Mouse (Mus musculus) liver, embryonic 15.5 days (tissue): ENCODE measurements around the gene Vsig10. TPM values are rescaled to one million over a fixed set of nuclear protein-coding genes. Genes with fewer than 3 reads are reported as not detected.
"Not testable (repeated sequence)": the region's sequence is repeated elsewhere in the genome, so short reads cannot be mapped to it uniquely, and the experiment has no call there.

Source experiments
- ATAC-seq: fragments of 200-750 bp; cut with Nextera tagmentation; 2 replicates; pipeline ENCODE4 v1.8.0; 2017; ENCODE audit warnings: moderate number of reproducible peaks, mild to moderate bottlenecking, moderate library complexity; ENCODE audit not compliant: insufficient read depth
- H3K27ac ChIP-seq: fragments of 300-500 bp; sonication (generic); replicated peaks from 2 replicates; pipeline ENCODE4 v1.5.1; 2015; ENCODE audit warnings: mild to moderate bottlenecking, inconsistent platforms
- H3K27me3 ChIP-seq: fragments of 300-500 bp; sonication (generic); 2 replicates; pipeline ENCODE4 v1.6.1; 2015; ENCODE audit warnings: mild to moderate bottlenecking, inconsistent platforms
- H3K36me3 ChIP-seq: fragments of 300-500 bp; sonication (generic); replicated peaks from 2 replicates; pipeline ENCODE4 v1.6.1; 2015; ENCODE audit warnings: moderate library complexity, mild to moderate bottlenecking, inconsistent platforms
- H3K4me1 ChIP-seq: fragments of 300-500 bp; sonication (generic); replicated peaks from 2 replicates; pipeline ENCODE4 v1.6.1; 2015; ENCODE audit warnings: inconsistent platforms
- H3K4me2 ChIP-seq: fragments of 300-500 bp; sonication (generic); 2 replicates; pipeline ENCODE4 v1.6.1; 2015; ENCODE audit warnings: moderate library complexity, mild to moderate bottlenecking, inconsistent platforms
- H3K4me3 ChIP-seq: fragments of 300-500 bp; sonication (generic); replicated peaks from 2 replicates; pipeline ENCODE4 v1.5.1; 2015; ENCODE audit warnings: mild to moderate bottlenecking, inconsistent platforms
- H3K9ac ChIP-seq: fragments of 300-500 bp; sonication (generic); 2 replicates; pipeline ENCODE4 v1.6.1; 2015; ENCODE audit warnings: moderate library complexity, mild to moderate bottlenecking, inconsistent platforms
- H3K9me3 ChIP-seq: fragments of 300-500 bp; sonication (generic); replicated peaks from 2 replicates; pipeline ENCODE4 v1.6.1; 2016; ENCODE audit warnings: inconsistent platforms
- WGBS: fragments of 180-500 bp; shearing (Covaris S2); methylation state at CpG from one replicate; pipeline ENCODE4 v1.1.7; 2015; ENCODE audit warnings: mixed read lengths; ENCODE audit not compliant: insufficient replicate concordance; 5-methylcytosine and 5-hydroxymethylcytosine counted together
- polyA plus RNA-seq: library from polyadenylated mRNA; unstranded; fragments of >200 nt; fragmentation: Nextera tagmentation; extraction: Ambion mirVana; gene quantifications from 2 replicates; pipeline ENCODE4 v1.2.1, GENCODE M21; 2015

The Vsig10 gene
- polyA plus RNA-seq, 1 experiment from 2014 or later: 1.4 TPM

GRCm38 (mm10) chr5:117338503-117338902 is 19.6 kb downstream of the Vsig10 start:
- Histone ChIP-seq H3K4me2 (0 out of 2 replicates have a peak overlapping the region, but pooled peaks have one; percentile 5), H3K4me3 (no peak overlapping the region), H3K27me3 (no peaks in the 10 kb centered on the region), H3K9me3 (0 out of 2 replicates have a peak, but pooled peaks cover 3% of the 10 kb centered on the region), H3K9ac (no peak overlapping the region), H3K36me3 (no peaks in the 10 kb centered on the region; the same call in 1 of the 2 replicates), H3K4me1 (peaks cover 23% of the 10 kb centered on the region; the same call in 1 of the 2 replicates), H3K27ac (peak overlapping the region; percentile 19; the same call in 1 of the 2 replicates)
- ATAC-seq: peak; percentile 58
- 35% methylated on average over 8 of the region's 8 CpGs for WGBS

DNA sequence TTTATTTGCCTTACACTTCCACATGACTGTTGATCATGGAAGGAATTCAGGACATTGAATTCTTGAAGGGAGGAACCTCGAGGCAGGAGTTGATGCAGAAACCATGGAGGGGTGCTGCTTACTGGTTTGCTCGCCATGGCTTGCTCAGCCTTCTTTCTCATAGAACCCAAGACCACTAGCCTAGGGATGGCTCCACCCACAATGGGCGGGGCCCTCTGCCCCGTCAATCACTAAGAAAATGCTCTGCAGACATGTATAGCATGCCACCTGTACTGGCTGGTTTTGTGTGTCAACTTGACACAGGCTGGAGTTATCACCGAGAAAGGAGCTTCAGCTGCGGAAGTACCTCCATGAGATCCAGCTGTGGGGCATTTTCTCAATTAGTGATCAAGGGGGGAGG is 21.2 kb downstream of the Vsig10 start:
- Histone ChIP-seq H3K9ac (no peak overlapping the region), H3K27ac (no peak overlapping the region), H3K9me3 (0 out of 2 replicates have a peak, but pooled peaks cover 3% of the 10 kb centered on the region), H3K4me3 (no peak overlapping the region), H3K36me3 (no peaks in the 10 kb centered on the region), H3K4me1 (peaks cover 23% of the 10 kb centered on the region; the same call in 1 of the 2 replicates), H3K4me2 (no peak overlapping the region), H3K27me3 (no peaks in the 10 kb centered on the region)
- ATAC-seq: no peak
- WGBS: 59% methylated on average over 6 of the region's 6 CpGs

- H3K9ac ChIP-seq: no peak overlapping the region
- ATAC-seq: no peak
- no peaks in the 10 kb centered on the region for H3K36me3 ChIP-seq
- 38% methylated on average over 6 of the region's 6 CpGs for WGBS
- H3K4me1 ChIP-seq: peaks cover 22% of the 10 kb centered on the region; the same call in 1 of the 2 replicates
- 0 out of 2 replicates have a peak, but pooled peaks cover 2% of the 10 kb centered on the region for H3K9me3 ChIP-seq
- no peaks in the 10 kb centered on the region for H3K27me3 ChIP-seq
- H3K4me3 ChIP-seq: no peak overlapping the region
- H3K27ac ChIP-seq: no peak overlapping the region
- no peak overlapping the region for H3K4me2 ChIP-seq
Observed at GRCm38 (mm10) chr5:117341896-117342295, 23.0 kb downstream of the Vsig10 start.

- H3K27me3 ChIP-seq, ATAC-seq, H3K9me3 ChIP-seq, H3K36me3 ChIP-seq, H3K4me2 ChIP-seq, H3K4me1 ChIP-seq, H3K9ac ChIP-seq, H3K4me3 ChIP-seq, H3K27ac ChIP-seq: not testable (repeated sequence)
- 63% methylated on average over 5 of the region's 5 CpGs for WGBS
Observed at GRCm38 (mm10) chr5:117344496-117344895, 25.6 kb downstream of the Vsig10 start.

DNA sequence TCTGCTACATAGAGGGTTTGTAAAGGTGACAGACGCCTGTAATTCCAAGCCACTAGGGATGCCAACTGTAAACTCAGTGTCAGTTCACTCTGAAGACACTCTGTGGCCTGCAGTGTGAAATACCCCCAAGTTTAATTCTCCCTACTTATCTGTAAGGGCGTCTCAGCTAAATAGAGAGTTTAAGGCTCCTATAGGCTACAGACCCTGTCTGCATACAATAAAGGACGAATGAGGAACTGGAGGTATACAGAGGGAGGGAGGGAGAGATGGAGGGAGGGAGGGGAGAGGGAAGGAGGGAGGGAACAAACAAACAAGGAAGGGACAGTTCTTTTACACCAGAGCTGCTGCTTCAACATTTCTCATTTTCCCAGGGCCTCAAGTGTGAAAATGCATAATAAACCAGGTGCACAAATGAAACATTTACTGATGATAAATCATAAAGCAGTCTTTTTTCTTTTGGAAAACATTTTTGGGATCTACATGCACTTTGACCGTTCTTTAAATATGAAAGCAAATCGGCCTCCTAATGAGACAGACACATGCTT is 26.6 kb downstream of the Vsig10 start:
- Histone ChIP-seq H3K4me3 (no peak overlapping the region), H3K27me3 (no peaks in the 10 kb centered on the region), H3K9ac (no peak overlapping the region), H3K4me2 (no peak overlapping the region), H3K9me3 (no peaks in the 10 kb centered on the region), H3K27ac (no peak overlapping the region), H3K36me3 (no peaks in the 10 kb centered on the region), H3K4me1 (peaks cover 7% of the 10 kb centered on the region)
- no peak for ATAC-seq
- WGBS: 53% methylated on average over 5 of the region's 5 CpGs

DNA sequence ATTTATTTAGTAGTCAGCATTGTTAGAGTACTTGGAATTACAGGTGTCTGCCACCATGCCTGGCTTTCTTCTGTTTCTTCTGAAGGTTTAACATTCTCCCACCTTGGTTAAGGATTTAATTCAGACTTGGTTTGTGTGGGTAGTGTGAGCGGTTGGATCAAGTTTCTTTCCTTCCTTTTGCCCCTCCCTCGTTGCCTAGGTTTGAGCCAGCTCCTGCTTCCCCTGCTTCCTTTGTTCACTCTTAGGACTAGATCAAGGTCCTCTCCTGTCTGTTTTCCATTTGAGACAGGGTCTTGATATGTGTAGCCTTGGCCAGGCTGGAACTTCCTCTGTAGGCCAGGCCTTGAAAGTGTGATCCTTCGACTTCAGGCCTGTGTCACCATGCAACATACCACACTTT is 27.4 kb downstream of the Vsig10 start:
- WGBS: 36% methylated on average over 3 of the region's 3 CpGs

DNA sequence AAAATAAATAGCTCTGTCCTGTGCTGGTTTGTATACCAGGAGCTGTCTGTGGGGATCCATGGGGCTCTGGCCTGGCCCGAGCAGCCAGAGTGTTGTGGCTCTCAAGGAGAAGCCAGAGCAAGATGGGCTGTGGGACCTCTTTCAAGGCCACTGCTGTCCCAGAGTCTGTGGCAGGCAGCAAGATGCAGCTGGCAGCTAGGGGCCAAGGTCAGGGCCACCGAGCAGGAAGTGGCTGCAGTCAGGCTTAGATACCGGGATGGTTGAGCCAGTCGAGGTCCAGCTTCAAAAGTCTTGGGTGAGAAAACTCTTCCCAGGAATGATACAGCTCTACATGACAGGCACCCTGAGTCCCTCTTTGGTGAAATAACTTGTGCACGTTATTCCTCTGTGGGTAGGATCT is 28.1 kb downstream of the Vsig10 start:
- 55% methylated on average over 5 of the region's 5 CpGs for WGBS
- peaks cover 7% of the 10 kb centered on the region for H3K4me1 ChIP-seq
- ATAC-seq: no peak
- no peak overlapping the region for H3K4me3 ChIP-seq
- no peak overlapping the region for H3K4me2 ChIP-seq
- H3K27ac ChIP-seq: no peak overlapping the region
- H3K27me3 ChIP-seq: 0 out of 2 replicates have a peak, but pooled peaks cover 3% of the 10 kb centered on the region
- no peaks in the 10 kb centered on the region for H3K9me3 ChIP-seq
- H3K36me3 ChIP-seq: no peaks in the 10 kb centered on the region
- no peak overlapping the region for H3K9ac ChIP-seq

More for the DNA sequence above, 27.4 kb downstream of the Vsig10 start:
- Histone ChIP-seq H3K27me3 (no peaks in the 10 kb centered on the region), H3K36me3 (no peaks in the 10 kb centered on the region), H3K4me3 (no peak overlapping the region), H3K4me2 (no peak overlapping the region), H3K9ac (no peak overlapping the region), H3K4me1 (peaks cover 7% of the 10 kb centered on the region), H3K9me3 (no peaks in the 10 kb centered on the region), H3K27ac (no peak overlapping the region)
- no peak for ATAC-seq

DNA sequence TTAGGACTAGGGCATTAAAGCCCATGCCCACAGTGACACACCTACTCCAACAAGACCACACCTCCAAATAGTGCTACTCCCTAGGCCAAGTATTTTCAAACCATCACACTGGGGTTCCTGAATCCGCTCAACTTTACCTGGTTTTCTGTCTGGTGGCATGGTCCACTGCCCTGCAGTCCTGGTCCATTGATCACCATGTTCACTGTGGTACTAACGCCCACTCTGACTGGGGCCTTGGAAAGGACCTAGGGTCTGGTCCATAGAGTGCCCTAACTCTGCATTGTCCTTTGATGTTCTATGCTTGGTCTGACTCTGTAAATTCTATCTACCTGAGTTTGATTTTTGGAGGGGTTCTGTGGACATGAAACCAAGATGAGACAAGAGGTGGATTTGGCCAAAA is 29.0 kb downstream of the Vsig10 start:
- peaks cover 7% of the 10 kb centered on the region for H3K4me1 ChIP-seq
- H3K27me3 ChIP-seq: peaks cover 10% of the 10 kb centered on the region; the same call in 1 of the 2 replicates
- 82% methylated on average over 2 of the region's 2 CpGs for WGBS
- H3K9ac ChIP-seq: no peak overlapping the region
- H3K27ac ChIP-seq: no peak overlapping the region
- H3K4me3 ChIP-seq: no peak overlapping the region
- no peaks in the 10 kb centered on the region for H3K36me3 ChIP-seq
- ATAC-seq: no peak
- peak overlapping the region; percentile 27; the same call in 1 of the 2 replicates for H3K4me2 ChIP-seq
- no peaks in the 10 kb centered on the region for H3K9me3 ChIP-seq

DNA sequence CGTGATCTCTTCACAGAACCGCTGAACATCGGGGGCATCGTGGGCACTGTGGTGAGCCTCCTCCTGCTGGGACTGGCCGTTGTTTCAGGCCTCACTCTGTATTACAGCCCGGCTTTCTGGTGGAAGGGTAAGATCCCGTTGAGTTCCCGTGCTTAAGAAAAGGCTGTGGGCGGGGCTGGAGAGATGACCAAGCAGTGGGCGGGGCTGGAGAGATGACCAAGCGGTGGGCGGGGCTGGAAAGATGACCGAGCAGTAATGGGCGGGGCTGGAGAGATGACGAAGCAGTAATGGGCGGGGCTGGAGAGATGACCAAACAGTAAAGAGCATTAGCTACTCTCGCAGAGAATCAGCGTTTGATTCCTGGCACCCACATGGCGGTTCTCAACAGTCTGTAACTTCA is 29.4 kb downstream of the Vsig10 start:
- WGBS: 36% methylated on average over 19 of the region's 19 CpGs
- Histone ChIP-seq H3K27me3 (peaks cover 14% of the 10 kb centered on the region), H3K9ac (no peak overlapping the region), H3K4me1 (peaks cover 7% of the 10 kb centered on the region), H3K4me3 (no peak overlapping the region), H3K4me2 (peak overlapping the region; percentile 27; the same call in 1 of the 2 replicates), H3K36me3 (no peaks in the 10 kb centered on the region), H3K27ac (no peak overlapping the region), H3K9me3 (no peaks in the 10 kb centered on the region)
- ATAC-seq: no peak; the same call in 1 of the 2 replicates

DNA sequence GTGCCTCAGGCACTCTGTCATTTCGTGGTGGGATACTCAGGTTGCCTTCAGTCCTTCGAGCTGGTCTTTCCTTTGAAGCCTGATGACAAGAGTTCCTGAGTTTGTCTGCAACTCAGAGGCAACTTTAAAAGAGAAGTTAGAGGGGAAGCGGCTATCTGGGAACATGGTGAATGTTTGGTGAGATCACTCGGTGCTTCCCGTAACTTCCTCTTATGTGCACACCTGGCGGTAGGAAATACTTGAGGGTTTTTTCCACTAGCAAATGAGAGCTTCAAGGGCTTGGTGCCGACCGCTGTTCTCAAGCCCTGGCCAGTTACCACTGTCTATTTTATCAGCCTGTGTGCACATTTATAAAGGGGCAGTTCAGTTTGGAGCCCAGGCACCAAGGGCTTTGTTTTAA is 35.2 kb downstream of the Vsig10 start:
- WGBS: 17% methylated on average over 8 of the region's 8 CpGs
- H3K36me3 ChIP-seq: no peaks in the 10 kb centered on the region
- H3K4me1 ChIP-seq: peaks cover 25% of the 10 kb centered on the region
- no peak overlapping the region for H3K9ac ChIP-seq
- no peak overlapping the region for H3K4me3 ChIP-seq
- no peaks in the 10 kb centered on the region for H3K9me3 ChIP-seq
- no peak overlapping the region for H3K27ac ChIP-seq
- H3K27me3 ChIP-seq: peaks cover 54% of the 10 kb centered on the region
- no peak for ATAC-seq
- no peak overlapping the region for H3K4me2 ChIP-seq

DNA sequence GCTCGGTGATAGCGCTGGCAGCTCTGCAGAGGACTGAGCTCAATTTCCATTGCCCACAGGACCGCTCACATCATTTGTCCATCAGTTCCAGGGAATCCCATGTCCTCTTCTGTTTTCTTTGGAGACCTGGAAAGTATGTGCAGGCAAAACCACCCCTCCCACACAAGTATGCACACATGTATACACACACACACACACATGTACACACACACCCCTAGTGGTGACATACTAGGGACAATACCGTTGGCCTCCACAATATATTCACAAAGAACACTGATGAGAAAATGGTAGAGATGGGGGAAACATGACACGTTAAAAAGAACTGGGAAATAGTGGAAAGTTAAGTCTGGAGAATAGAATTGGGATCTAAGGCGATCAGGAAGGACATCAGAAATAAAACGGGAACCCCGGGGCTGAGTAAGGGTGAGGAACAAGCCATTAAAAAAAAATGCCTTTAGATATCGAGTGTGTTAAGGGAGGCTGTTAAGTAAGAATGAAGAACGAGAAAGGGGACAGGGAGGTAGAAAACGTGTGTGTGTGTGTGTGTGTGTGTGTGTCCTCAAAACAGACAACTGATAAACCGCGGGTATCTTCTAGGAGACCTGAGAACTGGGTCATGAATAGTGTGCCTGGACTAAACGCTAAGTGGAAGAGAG is 36.9 kb downstream of the Vsig10 start:
- H3K9ac ChIP-seq: no peak overlapping the region
- ATAC-seq: no peak
- WGBS: 29% methylated on average over 14 of the region's 14 CpGs
- H3K27ac ChIP-seq: peak overlapping the region; percentile 82; the same call in 1 of the 2 replicates
- H3K4me2 ChIP-seq: peak overlapping the region; percentile 94
- peaks cover 54% of the 10 kb centered on the region for H3K27me3 ChIP-seq
- H3K9me3 ChIP-seq: no peaks in the 10 kb centered on the region
- H3K36me3 ChIP-seq: no peaks in the 10 kb centered on the region
- H3K4me1 ChIP-seq: peaks cover 41% of the 10 kb centered on the region
- peak overlapping the region; percentile 83; the same call in 1 of the 2 replicates for H3K4me3 ChIP-seq
